Mouse (Mus musculus): ENCODE measurements around the gene Gm20388. TPM values are rescaled to one million over a fixed set of nuclear protein-coding genes. Genes with fewer than 3 reads are reported as not detected.

The Gm20388 gene
- polyA plus RNA-seq, 1 experiment, result 18.7 TPM

DNA sequence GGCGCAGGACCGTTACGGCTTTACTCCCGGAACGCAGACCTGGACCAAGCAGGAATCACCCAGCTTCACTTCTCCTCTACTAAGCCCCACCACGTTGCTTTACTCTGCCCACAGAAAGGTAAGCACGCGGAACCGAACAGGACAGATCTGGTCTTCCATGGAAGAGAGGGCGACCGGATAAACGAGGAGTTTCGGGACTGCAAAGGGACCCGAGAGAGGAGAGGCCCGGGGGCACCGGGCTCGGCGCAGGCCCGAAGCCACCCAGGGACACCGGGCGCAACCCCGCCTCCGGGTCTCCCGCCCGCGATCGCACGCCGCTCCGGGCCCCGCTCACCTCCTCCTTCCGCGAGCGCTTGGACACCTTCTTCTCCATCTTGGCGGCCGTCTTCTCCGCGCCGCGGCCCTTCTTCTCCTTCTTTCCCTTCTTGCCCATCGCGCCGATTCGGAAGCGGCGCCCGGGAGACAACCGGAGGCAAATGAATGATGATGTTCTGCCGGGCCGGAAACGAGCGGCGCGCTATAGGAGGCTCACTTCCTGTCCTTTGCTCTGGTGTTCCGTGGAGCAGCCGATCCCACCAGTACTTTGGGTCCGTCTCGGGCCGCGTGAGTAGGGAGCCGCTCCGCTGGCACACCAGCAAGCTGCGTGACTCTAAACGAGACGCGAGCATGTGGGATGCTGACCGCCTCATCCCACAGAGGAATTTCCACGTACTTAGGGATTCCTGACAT is 1918.6 kb downstream of the Gm20388 start, which contains the start of gene Klhdc4:
Gene Klhdc4, minus strand, starts transcription at position 522 of the 729 bp plus-strand sequence.
- Histone ChIP-seq H3K27ac (ENCODE audit: insufficient read depth, low read length) (peak within 1 kb of the TSS; percentile 73), H3K4me1 (ENCODE audit: control insufficient read depth, insufficient read depth, low read length) (peaks cover 9% of the 10 kb centered on the region), H3K27me3 (ENCODE audit: control insufficient read depth, insufficient read depth, low read length) (no peaks in the 10 kb centered on the region), H3K4me3 (replicated peaks; ENCODE audit: insufficient read depth, low read depth, low read length) (peak within 1 kb of the TSS; percentile 60)
- DNase-seq, result peak; percentile 89 to 95
- TF ChIP-seq CTCF (IDR thresholded peaks at IDR 0.05; ENCODE audit: borderline replicate concordance, insufficient read depth, low read depth, low read length), result no peak
- peak; percentile 87 for TF ChIP-seq POLR2A (IDR thresholded peaks at IDR 0.05; ENCODE audit: borderline replicate concordance, insufficient read depth, low read length)
- WGBS, result under 1% methylated on average over 68 of the region's 68 CpGs

DNA sequence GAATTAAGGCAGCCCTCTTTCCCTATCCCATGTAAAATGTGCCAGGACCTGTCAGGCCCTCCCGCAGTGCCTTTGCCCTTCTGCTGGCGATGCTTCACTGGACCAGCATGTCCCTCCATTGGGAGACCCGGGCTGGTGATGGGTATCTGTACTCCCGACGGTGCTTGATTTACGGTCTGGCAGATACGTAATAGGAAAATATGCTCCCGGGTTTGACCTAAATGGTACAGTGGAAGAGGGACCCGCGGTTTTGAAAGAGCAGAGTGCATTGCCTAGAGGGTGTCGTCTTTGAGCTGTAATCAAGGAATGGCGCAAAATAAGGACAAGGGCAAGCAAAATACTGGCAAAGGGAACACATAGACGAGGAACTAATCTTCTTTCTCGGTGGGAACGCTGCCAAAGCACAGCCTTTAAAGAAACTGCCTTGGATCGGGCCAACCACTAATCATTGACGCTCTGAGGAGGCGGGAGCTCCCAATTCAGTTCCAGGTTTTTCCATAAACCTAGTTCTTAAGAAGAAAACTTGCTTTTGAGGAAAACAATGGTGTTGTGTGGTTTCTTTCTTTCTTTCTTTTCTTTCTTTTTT is 1919.2 kb downstream of the Gm20388 start:
- Histone ChIP-seq H3K27me3 (ENCODE audit: control insufficient read depth, insufficient read depth, low read length) (no peaks in the 10 kb centered on the region), H3K4me3 (replicated peaks; ENCODE audit: insufficient read depth, low read depth, low read length) (peak overlapping the region; percentile 60), H3K27ac (ENCODE audit: insufficient read depth, low read length) (peak overlapping the region; percentile 73), H3K4me1 (ENCODE audit: control insufficient read depth, insufficient read depth, low read length) (peaks cover 9% of the 10 kb centered on the region)
- TF ChIP-seq CTCF (IDR thresholded peaks at IDR 0.05; ENCODE audit: borderline replicate concordance, insufficient read depth, low read depth, low read length) (no peak), POLR2A (IDR thresholded peaks at IDR 0.05; ENCODE audit: borderline replicate concordance, insufficient read depth, low read length) (no peak)
- WGBS, result 7% methylated on average over 18 of the region's 18 CpGs
- no peak for DNase-seq

DNA sequence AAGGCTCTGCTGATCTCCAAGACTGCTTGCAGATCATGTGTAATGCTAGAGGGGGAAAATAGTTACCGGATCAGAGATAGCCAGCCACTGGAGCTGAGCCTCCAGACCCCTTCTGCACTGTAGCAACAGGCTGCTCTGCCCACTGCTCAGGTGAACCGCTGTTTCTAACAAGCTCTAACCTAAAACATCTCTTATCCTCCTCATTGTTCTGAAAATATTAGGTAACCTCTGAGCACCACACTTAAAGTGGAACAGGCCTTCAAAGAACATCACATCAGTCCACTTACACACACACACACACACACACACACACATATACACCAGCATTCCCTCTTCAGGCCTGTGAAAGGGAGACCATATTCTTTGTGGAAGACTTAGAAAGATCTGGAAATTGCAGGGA is 1921.4 kb downstream of the Gm20388 start:
- H3K27ac ChIP-seq (ENCODE audit: insufficient read depth, low read length), result no peak overlapping the region
- 64% methylated on average over 2 of the region's 2 CpGs for WGBS

DNA sequence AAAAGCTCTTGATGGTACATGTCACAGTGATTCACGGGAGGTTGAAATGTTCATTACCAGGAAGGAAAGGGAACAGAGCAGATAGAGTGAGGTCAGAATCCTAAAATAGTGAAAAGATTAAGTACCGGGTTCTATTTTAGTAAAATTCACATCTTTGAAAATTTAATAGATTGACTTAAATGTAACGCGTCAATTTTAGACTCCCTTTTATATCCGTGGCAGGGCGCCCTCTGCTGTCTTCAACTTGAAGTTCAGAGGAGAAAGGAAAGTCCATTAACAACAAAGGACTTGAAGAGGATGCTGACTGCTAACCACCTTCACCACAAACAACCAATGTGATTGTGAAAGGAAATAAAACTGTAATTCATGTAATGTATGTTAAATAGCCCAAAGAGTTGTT is 1921.9 kb downstream of the Gm20388 start:
- H3K27me3 ChIP-seq (ENCODE audit: control insufficient read depth, insufficient read depth, low read length), result no peaks in the 10 kb centered on the region
- H3K27ac ChIP-seq (ENCODE audit: insufficient read depth, low read length), result no peak overlapping the region
- H3K4me3 ChIP-seq (replicated peaks; ENCODE audit: insufficient read depth, low read depth, low read length), result no peak overlapping the region
- TF ChIP-seq CTCF (IDR thresholded peaks at IDR 0.05; ENCODE audit: borderline replicate concordance, insufficient read depth, low read depth, low read length) (peak; percentile 30; the same call in 1 of the 2 replicates), POLR2A (IDR thresholded peaks at IDR 0.05; ENCODE audit: borderline replicate concordance, insufficient read depth, low read length) (no peak)
- DNase-seq, result peak; percentile 78 to 82
- WGBS, result 5% methylated on average over 6 of the region's 6 CpGs
- H3K4me1 ChIP-seq (ENCODE audit: control insufficient read depth, insufficient read depth, low read length), result peaks cover 9% of the 10 kb centered on the region

More for the DNA sequence above, 1921.4 kb downstream of the Gm20388 start:
- TF ChIP-seq POLR2A (IDR thresholded peaks at IDR 0.05; ENCODE audit: borderline replicate concordance, insufficient read depth, low read length), result no peak
- TF ChIP-seq CTCF (IDR thresholded peaks at IDR 0.05; ENCODE audit: borderline replicate concordance, insufficient read depth, low read depth, low read length), result no peak
- no peak for DNase-seq
- Histone ChIP-seq H3K4me3 (replicated peaks; ENCODE audit: insufficient read depth, low read depth, low read length) (no peak overlapping the region), H3K4me1 (ENCODE audit: control insufficient read depth, insufficient read depth, low read length) (peaks cover 9% of the 10 kb centered on the region), H3K27me3 (ENCODE audit: control insufficient read depth, insufficient read depth, low read length) (no peaks in the 10 kb centered on the region)

DNA sequence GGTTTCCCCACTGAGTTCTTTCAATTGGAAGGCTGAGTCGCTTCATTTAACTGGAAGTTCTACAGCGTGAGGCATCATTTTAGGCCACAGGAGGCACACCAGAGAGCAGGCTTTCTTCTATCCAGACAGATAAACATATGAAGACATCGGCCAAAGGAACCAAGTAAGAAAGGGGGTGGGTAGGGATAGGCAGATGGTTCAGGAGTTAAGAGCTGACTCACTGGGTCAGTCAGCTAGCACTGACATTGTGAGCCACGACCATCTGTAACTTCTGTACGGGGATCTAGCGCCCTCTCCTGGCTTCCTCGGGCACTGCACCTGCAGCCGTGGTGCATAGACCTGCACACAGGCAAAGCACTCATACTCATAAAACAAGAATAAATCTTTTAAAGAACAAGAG is 1930.6 kb downstream of the Gm20388 start:
- TF ChIP-seq POLR2A (IDR thresholded peaks at IDR 0.05; ENCODE audit: borderline replicate concordance, insufficient read depth, low read length), result no peak
- peak; percentile 94 for TF ChIP-seq CTCF (IDR thresholded peaks at IDR 0.05; ENCODE audit: borderline replicate concordance, insufficient read depth, low read depth, low read length)
- DNase-seq, result peak; percentile 82 to 92
- Histone ChIP-seq H3K27me3 (ENCODE audit: control insufficient read depth, insufficient read depth, low read length) (no peaks in the 10 kb centered on the region), H3K27ac (ENCODE audit: insufficient read depth, low read length) (no peak overlapping the region), H3K4me3 (replicated peaks; ENCODE audit: insufficient read depth, low read depth, low read length) (no peak overlapping the region), H3K4me1 (ENCODE audit: control insufficient read depth, insufficient read depth, low read length) (no peaks in the 10 kb centered on the region)
- 23% methylated on average over 8 of the region's 8 CpGs for WGBS

DNA sequence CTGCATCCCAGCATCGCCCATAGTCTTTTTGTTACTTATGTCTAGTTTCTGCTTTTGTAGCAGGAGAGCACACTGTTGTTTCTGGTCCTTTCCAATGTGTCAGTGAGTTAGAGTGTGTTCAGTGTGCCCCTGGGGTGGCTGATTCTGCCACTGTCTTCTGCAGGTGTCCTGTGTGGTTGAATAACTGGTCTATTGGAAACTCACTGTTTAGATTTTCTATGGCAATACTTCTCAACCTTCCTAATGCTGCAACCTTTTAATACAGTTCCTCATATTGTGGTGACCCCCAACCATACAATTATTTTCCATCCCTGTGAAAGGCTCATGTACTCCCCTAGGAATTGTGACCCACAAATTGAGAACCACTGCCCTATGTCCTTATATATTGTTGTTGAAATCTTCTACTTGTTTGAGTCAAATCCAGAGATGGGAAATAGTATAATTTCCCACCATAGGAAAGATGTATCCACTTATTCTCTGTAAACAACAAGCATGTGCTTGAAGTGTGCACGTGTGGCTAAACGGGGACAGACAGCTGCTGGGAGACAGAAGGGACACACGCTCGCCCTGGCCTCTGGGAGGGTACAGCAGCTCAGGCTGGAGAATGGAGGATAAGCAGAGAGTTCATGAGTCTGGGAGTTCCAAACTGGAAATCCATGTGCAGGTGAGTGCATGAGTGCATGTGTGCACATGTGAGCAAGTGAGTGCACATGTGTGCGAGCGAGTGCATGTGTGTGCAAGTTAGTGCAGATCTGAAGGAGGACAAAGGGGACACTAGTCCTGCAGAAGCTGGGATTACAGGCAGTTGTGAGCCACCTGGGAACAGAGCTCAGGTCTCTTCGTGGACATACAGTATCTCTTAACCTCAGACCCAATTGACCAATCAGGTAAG is 1931.7 kb downstream of the Gm20388 start:
- 87% methylated on average over 8 of the region's 8 CpGs for WGBS
- H3K4me1 ChIP-seq (ENCODE audit: control insufficient read depth, insufficient read depth, low read length), result no peaks in the 10 kb centered on the region
- no peak overlapping the region for H3K4me3 ChIP-seq (replicated peaks; ENCODE audit: insufficient read depth, low read depth, low read length)

DNA sequence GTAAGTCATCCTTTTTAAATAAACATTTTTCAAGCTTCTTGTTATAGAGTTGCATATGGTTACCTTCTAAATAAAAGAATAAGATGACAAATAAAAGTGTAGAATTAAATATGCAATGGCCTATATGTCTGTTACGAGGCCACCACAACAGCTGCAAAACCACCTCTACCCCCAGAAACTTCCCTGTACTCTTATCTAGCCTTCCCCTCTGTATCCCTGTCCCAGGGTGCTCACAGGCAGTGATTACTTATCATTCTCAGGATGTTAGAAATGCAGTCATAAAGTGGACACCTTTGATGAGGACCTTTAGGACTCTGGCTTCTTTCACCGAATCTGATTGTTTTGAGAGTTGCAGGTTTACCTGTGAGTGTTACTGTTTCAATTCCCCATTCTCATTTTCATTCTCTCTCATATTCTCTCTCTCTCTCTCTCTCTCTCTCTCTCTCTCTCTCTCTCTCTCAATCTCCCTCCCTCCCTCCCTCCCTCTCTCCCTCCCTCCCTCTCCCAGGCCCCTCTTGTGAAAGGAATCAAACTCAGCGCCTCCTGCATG is 1932.6 kb downstream of the Gm20388 start:
- TF ChIP-seq POLR2A (IDR thresholded peaks at IDR 0.05; ENCODE audit: borderline replicate concordance, insufficient read depth, low read length) (no peak), CTCF (IDR thresholded peaks at IDR 0.05; ENCODE audit: borderline replicate concordance, insufficient read depth, low read depth, low read length) (no peak)
- no peaks in the 10 kb centered on the region for H3K27me3 ChIP-seq (ENCODE audit: control insufficient read depth, insufficient read depth, low read length)
- DNase-seq, result no peak
- no peak overlapping the region for H3K4me3 ChIP-seq (replicated peaks; ENCODE audit: insufficient read depth, low read depth, low read length)
- 82% methylated on average over 3 of the region's 3 CpGs for WGBS
- H3K27ac ChIP-seq (ENCODE audit: insufficient read depth, low read length), result no peak overlapping the region
- no peaks in the 10 kb centered on the region for H3K4me1 ChIP-seq (ENCODE audit: control insufficient read depth, insufficient read depth, low read length)

More for the DNA sequence above, 1931.7 kb downstream of the Gm20388 start:
- DNase-seq, result no peak
- H3K27me3 ChIP-seq (ENCODE audit: control insufficient read depth, insufficient read depth, low read length), result no peaks in the 10 kb centered on the region
- TF ChIP-seq POLR2A (IDR thresholded peaks at IDR 0.05; ENCODE audit: borderline replicate concordance, insufficient read depth, low read length) (no peak), CTCF (IDR thresholded peaks at IDR 0.05; ENCODE audit: borderline replicate concordance, insufficient read depth, low read depth, low read length) (no peak)
- H3K27ac ChIP-seq (ENCODE audit: insufficient read depth, low read length), result no peak overlapping the region
